Mouse (Mus musculus): ENCODE data around the gene Fcrla. TPM values are rescaled to one million over a fixed set of nuclear protein-coding genes. Genes with fewer than 3 reads are reported as not detected.

The Fcrla gene
- polyA plus RNA-seq, 1 experiment from 2014 or later = not detected

DNA sequence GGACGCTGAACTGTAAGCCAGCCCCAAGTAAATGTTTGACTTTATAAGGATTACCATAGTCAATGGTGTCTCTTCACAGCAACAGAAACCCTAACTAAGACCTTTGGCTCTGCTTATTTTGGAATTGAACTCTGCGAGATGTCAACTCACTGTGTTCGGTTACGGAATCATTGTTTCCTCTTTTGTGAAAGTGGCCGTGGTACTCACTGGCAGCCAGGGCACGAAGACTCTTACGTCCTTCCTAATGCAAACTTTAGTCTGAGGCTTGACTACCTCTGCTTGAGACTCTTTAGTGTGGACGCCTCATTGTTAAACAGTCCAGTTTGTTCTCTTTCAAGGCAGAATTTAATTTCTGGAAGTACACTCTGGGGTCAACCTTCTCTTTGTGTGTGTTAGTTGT is 8.1 kb downstream of the Fcrla start:
- H3K4me3 ChIP-seq = no peak overlapping the region
- H3K27ac ChIP-seq = no peak overlapping the region
- no peak for ATAC-seq (ENCODE audit: low FRiP score)
- no peaks in the 10 kb centered on the region for H3K36me3 ChIP-seq
- H3K9me3 ChIP-seq (replicated peaks) = no peaks in the 10 kb centered on the region
- no peaks in the 10 kb centered on the region for H3K4me1 ChIP-seq
- 90% methylated on average over 8 of the region's 8 CpGs for WGBS
- no peak overlapping the region for H3K4me2 ChIP-seq (replicated peaks)
- H3K9ac ChIP-seq = no peak overlapping the region
- no peaks in the 10 kb centered on the region; the same call in 1 of the 2 replicates for H3K27me3 ChIP-seq

DNA sequence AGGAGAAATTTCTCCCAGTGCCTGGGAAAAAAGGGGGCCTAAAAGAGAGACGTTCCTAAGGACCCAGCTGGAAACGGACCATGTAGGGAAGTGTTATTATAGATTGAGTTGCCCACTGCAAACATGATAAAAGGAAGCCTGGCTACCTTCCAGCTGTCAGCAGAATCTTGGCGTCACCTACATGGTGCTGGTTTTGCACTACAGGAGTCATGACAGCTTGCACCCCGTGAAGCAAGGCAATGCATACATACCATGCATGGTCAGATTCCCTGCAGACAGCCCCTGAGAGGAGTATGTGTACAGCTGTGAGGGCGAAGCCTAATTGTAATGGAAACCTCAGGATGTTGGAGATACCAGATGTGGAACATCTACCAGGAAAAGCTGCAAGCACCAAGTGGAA is 11.7 kb downstream of the Fcrla start:
- no peaks in the 10 kb centered on the region for H3K4me1 ChIP-seq
- H3K4me3 ChIP-seq = no peak overlapping the region
- no peaks in the 10 kb centered on the region for H3K36me3 ChIP-seq
- H3K27ac ChIP-seq = no peak overlapping the region
- no peak overlapping the region for H3K4me2 ChIP-seq (replicated peaks)
- H3K9me3 ChIP-seq (replicated peaks) = no peaks in the 10 kb centered on the region
- WGBS = 83% methylated on average over 5 of the region's 5 CpGs
- H3K27me3 ChIP-seq = no peaks in the 10 kb centered on the region
- ATAC-seq (ENCODE audit: low FRiP score) = no peak
- no peak overlapping the region for H3K9ac ChIP-seq

DNA sequence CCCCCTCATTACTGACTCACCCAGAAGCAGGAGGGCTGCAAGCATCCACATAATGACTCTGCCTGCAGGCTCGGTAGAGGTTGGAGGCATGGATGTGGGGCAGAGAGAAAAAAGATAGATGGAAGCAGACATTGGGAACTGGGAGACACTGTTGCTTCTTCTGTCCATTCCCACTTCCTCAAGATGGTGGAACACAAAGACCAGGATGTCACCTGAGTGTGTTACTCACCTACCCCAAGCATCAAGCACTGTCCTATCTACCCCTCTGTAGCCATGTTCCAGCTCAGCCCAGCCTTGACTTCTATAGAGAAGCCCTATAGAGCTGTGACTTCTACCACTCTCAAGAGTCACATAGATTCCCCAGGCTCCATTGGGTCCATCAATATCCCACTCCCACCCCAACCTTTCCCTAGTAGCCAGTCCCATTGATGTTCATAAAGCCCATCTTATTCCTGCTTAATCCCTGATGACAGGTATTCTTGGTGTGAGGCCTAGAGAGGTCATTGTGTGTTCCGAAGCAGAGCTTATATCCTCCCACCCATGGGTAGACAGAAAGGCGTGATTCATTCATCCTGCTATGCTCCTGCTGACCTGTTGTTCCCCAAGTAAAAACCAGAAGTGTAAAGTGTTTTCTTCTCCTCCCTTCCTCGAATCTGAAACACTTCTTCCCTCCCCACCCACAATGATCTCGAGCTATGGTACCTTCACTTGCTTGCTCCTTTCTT is 14.3 kb downstream of the Fcrla start, which contains the start of gene Fcrlb:
Fcrlb (minus strand) TSS at position 51 of the 725 bp plus-strand sequence.
- no peak within 1 kb of the TSS for H3K9ac ChIP-seq
- no peak within 1 kb of the TSS for H3K27ac ChIP-seq
- H3K27me3 ChIP-seq = peaks cover 18% of the 10 kb centered on the region
- peaks cover 7% of the 10 kb centered on the region; the same call in 1 of the 2 replicates for H3K4me1 ChIP-seq
- H3K4me3 ChIP-seq = no peak within 1 kb of the TSS
- ATAC-seq (ENCODE audit: low FRiP score) = no peak
- WGBS = 71% methylated on average over 5 of the region's 5 CpGs
- no peaks in the 10 kb centered on the region for H3K9me3 ChIP-seq (replicated peaks)
- no peaks in the 10 kb centered on the region for H3K36me3 ChIP-seq
- no peak within 1 kb of the TSS for H3K4me2 ChIP-seq (replicated peaks)

DNA sequence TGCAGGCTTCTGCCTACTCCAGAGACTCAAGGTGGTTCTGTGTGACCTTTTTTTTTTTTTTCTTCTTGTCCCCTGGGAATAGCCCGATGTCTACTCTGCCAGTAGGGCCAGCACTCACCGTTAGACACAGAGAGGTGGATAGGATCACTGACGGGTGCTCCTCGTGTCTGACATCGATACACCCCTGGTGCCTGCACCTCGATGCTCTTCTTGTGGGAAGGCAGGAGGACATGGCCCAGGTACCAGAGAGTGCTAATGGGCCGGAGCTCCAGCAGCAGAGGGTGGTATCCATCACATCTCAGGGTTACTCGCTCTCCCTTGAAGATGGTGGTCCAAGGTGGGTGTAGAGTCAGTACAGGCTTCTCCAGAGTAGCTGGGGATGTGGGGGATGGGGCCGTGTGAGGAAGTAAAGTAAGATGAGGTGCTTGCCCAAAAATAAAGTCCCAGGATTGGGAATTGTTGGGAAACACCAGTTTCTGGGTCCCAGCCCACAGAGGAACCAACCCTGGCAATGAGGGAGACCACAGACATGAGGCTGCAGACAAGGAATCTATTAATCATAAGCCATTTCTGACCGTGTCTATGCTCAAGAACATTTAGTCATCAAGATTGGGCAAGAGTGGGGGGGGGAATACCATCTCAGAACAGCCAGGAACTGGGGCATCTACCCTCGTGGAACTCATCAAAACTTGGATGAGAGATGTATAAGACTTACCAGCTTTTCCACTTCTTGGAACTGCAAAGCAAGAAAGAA is 15.3 kb downstream of the Fcrla start:
- H3K27ac ChIP-seq = no peak overlapping the region
- WGBS = 84% methylated on average over 11 of the region's 11 CpGs
- peaks cover 13% of the 10 kb centered on the region; the same call in 1 of the 2 replicates for H3K4me1 ChIP-seq
- H3K27me3 ChIP-seq = peaks cover 27% of the 10 kb centered on the region
- no peaks in the 10 kb centered on the region for H3K9me3 ChIP-seq (replicated peaks)
- no peak overlapping the region for H3K9ac ChIP-seq
- H3K36me3 ChIP-seq = no peaks in the 10 kb centered on the region
- ATAC-seq (ENCODE audit: low FRiP score) = no peak
- H3K4me2 ChIP-seq (replicated peaks) = no peak overlapping the region
- no peak overlapping the region for H3K4me3 ChIP-seq

DNA sequence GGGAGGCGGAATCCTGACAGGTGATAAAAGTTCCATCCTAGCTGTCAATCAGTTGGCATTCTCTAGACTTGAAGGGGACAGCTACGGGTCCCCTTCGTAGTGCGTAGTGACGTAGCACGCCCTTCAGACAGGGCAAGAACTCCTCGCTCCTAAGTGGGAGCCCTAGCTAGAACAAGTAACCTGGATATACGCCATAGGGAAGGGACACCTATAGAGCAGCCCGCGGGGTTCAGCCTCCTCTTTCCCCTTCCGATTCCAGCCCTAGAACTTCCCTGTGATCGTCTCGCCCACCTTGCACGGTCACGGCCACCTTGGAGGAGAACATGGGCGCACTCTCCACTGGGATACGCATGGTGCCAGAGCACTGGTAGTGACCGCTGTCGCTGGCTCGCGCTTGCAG is 19.0 kb downstream of the Fcrla start:
- no peak overlapping the region for H3K27ac ChIP-seq
- no peaks in the 10 kb centered on the region for H3K36me3 ChIP-seq
- H3K9me3 ChIP-seq (replicated peaks) = no peaks in the 10 kb centered on the region
- WGBS = 2% methylated on average over 21 of the region's 21 CpGs
- H3K9ac ChIP-seq = 0 out of 2 replicates have a peak overlapping the region, but pooled peaks have one; percentile 60
- H3K27me3 ChIP-seq = peaks cover 50% of the 10 kb centered on the region
- peak; percentile 55 for ATAC-seq (ENCODE audit: low FRiP score)
- peak overlapping the region; percentile 94 for H3K4me2 ChIP-seq (replicated peaks)
- peaks cover 14% of the 10 kb centered on the region; the same call in 1 of the 2 replicates for H3K4me1 ChIP-seq
- peak overlapping the region; percentile 52 for H3K4me3 ChIP-seq

DNA sequence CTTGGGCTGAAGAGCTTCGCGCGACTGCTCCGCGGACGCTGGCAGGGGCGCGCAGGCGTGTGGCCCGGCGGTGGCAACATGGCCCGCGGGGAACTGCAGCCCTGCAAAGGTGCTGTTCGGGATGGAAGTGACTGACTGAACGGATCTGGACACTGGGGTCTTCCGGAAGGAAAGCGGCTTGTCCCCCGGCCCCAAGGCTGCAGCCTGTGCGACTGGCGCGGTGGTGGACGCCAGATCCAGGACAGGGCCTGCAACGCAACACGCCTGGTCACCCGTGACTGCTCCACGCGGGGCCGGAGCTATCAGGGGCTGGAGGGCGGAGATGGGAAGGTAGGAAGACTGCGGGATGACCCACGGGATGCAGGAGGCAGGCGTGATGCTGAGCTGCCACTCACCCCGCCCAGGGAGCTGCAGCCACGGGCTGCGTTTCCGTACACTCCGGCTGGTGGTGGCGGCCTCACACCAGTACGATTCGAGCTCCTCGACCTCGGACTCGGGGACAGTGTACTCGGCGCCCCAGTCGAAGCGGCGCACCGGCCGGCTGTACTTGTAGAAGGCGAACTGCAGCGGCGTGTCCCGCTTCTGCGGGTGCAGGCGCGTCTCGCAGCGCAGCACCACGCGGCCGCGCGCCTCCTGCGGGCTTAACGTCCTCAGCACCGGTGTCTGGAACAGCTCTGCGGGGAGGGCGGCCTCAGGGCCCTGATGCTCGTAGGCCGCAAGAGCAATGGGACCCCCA is 19.8 kb downstream of the Fcrla start:
- peak; percentile 80 for ATAC-seq (ENCODE audit: low FRiP score)
- Histone ChIP-seq H3K4me2 (replicated peaks) (peak overlapping the region; percentile 94), H3K9ac (peak overlapping the region; percentile 60), H3K27ac (no peak overlapping the region), H3K27me3 (peaks cover 57% of the 10 kb centered on the region), H3K4me3 (peak overlapping the region; percentile 52), H3K36me3 (no peaks in the 10 kb centered on the region), H3K9me3 (replicated peaks) (no peaks in the 10 kb centered on the region), H3K4me1 (peaks cover 14% of the 10 kb centered on the region; the same call in 1 of the 2 replicates)
- WGBS = under 1% methylated on average over 70 of the region's 71 CpGs

DNA sequence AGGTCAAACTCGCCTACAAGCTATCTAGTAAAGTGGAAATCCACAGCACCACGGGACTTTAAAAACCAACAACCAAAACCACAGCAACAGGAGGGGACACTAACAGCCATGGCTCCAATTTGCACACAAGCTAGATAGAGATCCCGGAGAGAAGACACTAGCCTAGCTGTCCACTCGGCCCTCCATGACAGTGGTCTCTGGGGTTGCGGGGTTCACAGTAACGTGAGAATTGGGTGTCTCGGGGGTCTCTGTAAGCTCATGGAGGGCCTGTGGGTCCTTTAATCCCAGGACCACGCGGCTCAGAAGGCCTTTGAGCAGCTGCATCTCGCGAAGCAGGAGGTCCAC is 20.3 kb downstream of the Fcrla start:
- 24% methylated on average over 11 of the region's 11 CpGs for WGBS
- peaks cover 14% of the 10 kb centered on the region; the same call in 1 of the 2 replicates for H3K4me1 ChIP-seq
- H3K36me3 ChIP-seq = no peaks in the 10 kb centered on the region
- ATAC-seq (ENCODE audit: low FRiP score) = no peak
- H3K4me3 ChIP-seq = peak overlapping the region; percentile 52
- peak overlapping the region; percentile 60 for H3K9ac ChIP-seq
- H3K27me3 ChIP-seq = peaks cover 62% of the 10 kb centered on the region
- H3K27ac ChIP-seq = no peak overlapping the region
- H3K4me2 ChIP-seq (replicated peaks) = peak overlapping the region; percentile 94
- H3K9me3 ChIP-seq (replicated peaks) = no peaks in the 10 kb centered on the region

DNA sequence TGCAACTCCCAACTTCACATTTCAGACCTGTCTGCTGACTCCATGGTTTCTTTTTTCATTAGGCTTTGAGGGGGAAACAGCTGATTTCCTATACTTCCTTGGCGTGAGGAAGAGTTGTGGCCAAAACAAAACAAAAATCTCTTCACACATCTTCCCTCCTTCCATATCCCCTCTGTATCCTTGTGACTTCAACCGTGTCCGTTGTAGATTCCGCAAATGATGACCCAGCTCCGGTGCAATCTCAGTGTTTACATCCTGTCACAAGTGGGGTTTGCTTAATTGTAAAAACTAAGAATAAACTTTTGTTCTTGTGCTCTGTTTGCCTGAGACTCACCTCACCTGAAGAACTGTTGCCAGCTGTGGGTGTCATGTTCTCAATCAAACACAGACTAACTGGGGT is 23.9 kb downstream of the Fcrla start:
- H3K9ac ChIP-seq = no peak overlapping the region
- no peak overlapping the region for H3K4me2 ChIP-seq (replicated peaks)
- 77% methylated on average over 5 of the region's 5 CpGs for WGBS
- H3K36me3 ChIP-seq = no peaks in the 10 kb centered on the region
- no peak for ATAC-seq (ENCODE audit: low FRiP score)
- peaks cover 53% of the 10 kb centered on the region for H3K27me3 ChIP-seq
- H3K4me1 ChIP-seq = peaks cover 12% of the 10 kb centered on the region; the same call in 1 of the 2 replicates
- H3K27ac ChIP-seq = no peak overlapping the region
- no peak overlapping the region for H3K4me3 ChIP-seq
- no peaks in the 10 kb centered on the region for H3K9me3 ChIP-seq (replicated peaks)

DNA sequence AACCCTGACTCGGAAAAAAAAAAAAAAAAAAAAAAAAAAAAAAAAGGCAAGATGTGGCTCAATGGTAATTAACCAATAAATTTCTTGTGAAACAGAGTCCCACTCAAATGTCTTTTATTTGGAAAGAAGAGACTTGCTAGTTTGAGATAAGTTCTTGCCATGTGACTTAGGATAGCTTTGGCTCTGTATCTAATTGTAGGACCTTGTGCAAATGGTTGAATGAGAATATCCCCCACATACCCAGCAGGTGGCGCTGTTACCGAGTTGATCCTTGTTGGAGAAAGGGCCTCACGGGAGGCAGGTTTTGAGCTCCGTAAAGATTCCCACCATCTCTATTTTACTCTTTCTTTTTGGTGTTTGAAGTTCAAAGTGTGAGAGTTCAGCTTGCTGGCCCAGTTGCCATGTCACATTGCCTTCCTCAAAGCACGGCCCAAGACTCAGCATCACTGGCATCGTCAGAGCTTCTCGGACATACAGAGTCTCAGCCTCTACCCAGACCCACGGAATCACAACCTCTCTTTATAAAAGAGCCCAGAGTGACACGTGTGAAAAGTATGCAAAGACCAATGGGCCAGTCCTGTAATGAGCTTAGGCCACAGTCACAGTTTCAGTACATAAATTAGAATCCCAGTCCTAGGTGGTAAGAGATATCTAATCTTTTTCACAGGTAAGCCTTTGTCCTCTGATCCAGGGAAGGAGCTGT is 25.7 kb downstream of the Fcrla start:
- ATAC-seq (ENCODE audit: low FRiP score) = peak; percentile 56; the same call in 1 of the 2 replicates
- Histone ChIP-seq H3K36me3 (no peaks in the 10 kb centered on the region), H3K4me3 (no peak overlapping the region), H3K9ac (no peak overlapping the region), H3K27ac (no peak overlapping the region), H3K27me3 (peaks cover 35% of the 10 kb centered on the region), H3K4me1 (no peaks in the 10 kb centered on the region), H3K4me2 (replicated peaks) (no peak overlapping the region; the same call in 1 of the 2 replicates), H3K9me3 (replicated peaks) (no peaks in the 10 kb centered on the region)
- 31% methylated on average over 10 of the region's 10 CpGs for WGBS

DNA sequence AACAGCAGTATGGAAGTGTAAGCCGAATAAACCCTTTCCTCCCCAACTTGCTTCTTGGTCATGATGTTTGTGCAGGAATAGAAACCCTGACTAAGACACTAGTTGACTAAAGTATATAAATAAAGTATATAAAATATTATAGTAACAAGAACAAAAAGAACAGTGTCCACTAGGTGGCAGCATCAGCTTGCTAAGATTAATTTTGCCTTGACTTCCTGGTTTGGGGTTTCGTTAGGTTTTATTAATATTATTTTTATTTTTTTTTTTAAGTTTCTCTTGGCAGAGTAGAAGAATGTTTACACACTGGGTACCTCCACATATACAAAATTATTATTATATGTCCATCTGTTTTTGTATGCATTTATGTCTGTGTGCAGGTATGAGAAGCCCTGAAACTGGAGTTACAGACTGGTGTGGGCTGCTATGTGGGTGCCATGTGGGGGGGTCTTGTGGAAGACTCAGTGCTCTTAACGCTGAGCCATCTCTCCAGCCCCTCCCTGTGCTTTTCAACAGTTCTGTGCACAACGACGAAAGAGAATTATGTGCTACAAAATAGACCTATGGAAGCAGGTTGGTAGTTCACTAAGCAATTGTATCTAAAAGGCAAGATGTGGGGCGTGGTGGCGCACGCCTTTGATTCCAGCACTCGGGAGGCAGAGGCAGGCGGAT is 26.4 kb downstream of the Fcrla start:
- Histone ChIP-seq H3K9ac (no peak overlapping the region), H3K4me2 (replicated peaks) (no peak overlapping the region)
- ATAC-seq (ENCODE audit: low FRiP score) = no peak

DNA sequence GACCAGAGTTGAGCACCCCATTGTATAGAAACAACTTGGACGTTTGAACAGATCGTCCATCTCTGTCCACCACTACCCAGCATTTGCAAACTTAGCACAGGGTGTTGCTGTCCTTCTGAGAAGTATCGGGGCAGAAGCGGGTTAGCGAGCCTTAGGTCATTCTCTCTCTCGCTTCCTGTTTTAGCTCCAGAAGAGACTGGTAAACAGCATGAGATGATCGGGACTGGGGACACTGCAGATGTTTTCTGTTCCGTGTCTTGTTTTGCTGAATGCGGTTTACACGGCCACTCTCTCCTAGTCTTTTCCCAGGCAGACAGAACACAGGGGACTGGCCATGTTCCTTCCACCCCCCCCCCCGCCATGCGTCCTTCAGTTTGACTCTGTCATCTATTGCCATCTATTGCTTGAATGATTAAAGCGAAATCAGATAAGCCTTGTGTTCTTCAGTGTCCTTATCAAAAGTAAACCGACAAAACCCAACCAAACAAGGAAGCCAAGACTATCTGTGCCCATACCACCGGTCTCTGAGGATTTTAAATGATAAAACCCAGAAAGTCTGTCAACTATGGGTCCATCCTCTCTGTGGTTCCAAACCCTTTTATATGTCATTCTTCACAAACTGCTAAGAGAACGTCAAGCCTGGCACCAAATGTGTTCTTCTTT is 28.8 kb downstream of the Fcrla start:
- Histone ChIP-seq H3K36me3 (no peaks in the 10 kb centered on the region), H3K27ac (no peak overlapping the region), H3K9me3 (replicated peaks) (no peaks in the 10 kb centered on the region), H3K4me3 (no peak overlapping the region), H3K9ac (no peak overlapping the region), H3K4me1 (no peaks in the 10 kb centered on the region), H3K27me3 (peaks cover 19% of the 10 kb centered on the region), H3K4me2 (replicated peaks) (no peak overlapping the region)
- 77% methylated on average over 16 of the region's 16 CpGs for WGBS
- ATAC-seq (ENCODE audit: low FRiP score) = no peak

More for the DNA sequence above, 26.4 kb downstream of the Fcrla start:
- Histone ChIP-seq H3K4me3 (no peak overlapping the region), H3K27me3 (peaks cover 28% of the 10 kb centered on the region), H3K9me3 (replicated peaks) (no peaks in the 10 kb centered on the region), H3K36me3 (no peaks in the 10 kb centered on the region), H3K4me1 (no peaks in the 10 kb centered on the region), H3K27ac (no peak overlapping the region)
- WGBS = 44% methylated on average over 10 of the region's 10 CpGs

Measured in hindbrain, embryonic 12.5 days (tissue).